Mouse (Mus musculus) lung, adult 2 months (tissue): ENCODE measurements around the gene Gm20388.

Experiments
- CTCF ChIP-seq: fragments of 200-500 bp; IDR thresholded peaks from 2 replicates; pipeline ENCODE4 v1.5.1; 2011; ENCODE audit warnings: mild to moderate bottlenecking, low read length, control low read depth; ENCODE audit not compliant: insufficient read depth
- POLR2A ChIP-seq: fragments of 200-500 bp; IDR thresholded peaks from 2 replicates; pipeline ENCODE4 v1.6.1; 2011; ENCODE audit warnings: low read depth, mild to moderate bottlenecking, control low read depth, low read length, borderline replicate concordance; ENCODE audit errors: extremely low read depth

DNA sequence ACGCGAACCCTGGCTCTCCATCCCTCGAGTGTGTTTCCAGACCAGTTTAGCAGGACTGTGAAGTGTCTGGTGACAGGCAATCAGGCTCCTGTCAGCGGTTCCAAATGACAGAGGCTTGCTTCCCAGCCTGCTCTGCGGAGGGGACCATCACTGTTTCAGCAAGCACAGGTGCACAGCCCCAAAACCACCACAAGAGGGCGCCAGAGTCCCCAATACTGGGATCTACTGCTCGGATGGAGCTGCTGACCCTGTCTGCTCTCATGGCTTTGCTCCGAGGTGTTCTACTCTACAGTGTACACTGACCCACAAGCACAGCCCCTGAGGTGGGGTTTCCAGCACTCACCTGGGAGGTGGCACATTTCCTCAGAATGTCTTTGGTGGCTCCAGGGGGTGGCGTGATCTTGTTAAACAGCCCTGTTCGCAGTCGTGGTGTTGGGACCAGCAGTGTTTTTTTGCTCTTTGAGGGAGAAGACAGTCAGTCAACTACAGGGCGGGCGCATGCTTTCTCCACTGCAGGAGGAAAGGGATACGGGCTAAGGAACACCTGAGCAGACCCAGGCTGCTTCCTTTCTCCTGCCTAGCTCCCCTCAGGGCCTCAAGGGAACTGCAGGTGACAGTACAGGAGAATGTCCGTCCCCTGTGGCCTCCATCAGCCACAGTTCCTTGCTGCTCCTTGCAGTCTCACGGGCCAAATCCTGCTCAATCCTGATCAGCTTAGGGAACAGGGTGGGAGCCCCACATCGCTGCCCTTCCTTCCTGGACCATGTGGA is 1193.6 kb downstream of the Gm20388 start:
- no peak for TF ChIP-seq POLR2A
- peak; percentile 90 for TF ChIP-seq CTCF
